Mouse (Mus musculus): ENCODE results near the gene Zfp296.
A peak's percentile ranks its signal among the peaks of the same experiment; 100 is the strongest.

Zfp296 gene

GRCm38 (mm10) chr7:19577141-19577852 lies at the start of gene Zfp296, which contains the start of gene Gemin7:
Gene Zfp296 (plus strand): TSS chr7:19577287.
Gene Gemin7 (minus strand): TSS chr7:19577595.
- DNase-seq (ENCODE audit: low spot score in 2 of 2), result peak; percentile 41 to 61

DNA sequence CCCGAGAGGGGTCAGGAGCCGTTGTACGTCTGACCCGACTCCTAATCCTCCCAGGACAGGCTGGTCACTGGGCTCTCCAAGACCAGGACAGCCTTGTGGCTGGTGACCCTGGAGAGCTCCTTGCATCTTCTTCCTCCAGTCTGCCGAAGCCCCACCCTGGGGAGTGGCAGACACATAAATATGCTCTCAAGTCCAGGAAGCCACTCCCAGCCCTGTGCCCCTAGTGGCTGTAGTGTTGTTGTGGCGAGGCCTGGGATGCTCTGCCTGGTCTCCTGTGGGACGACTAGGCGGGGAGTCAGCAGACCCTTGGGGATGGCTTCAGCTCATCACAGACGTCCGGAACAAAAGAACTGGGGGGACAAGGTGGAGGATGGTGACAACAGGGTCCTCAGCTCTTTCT lies 46.0 kb upstream of the Zfp296 start:
- no peak for DNase-seq (ENCODE audit: low spot score in 2 of 2)

DNA sequence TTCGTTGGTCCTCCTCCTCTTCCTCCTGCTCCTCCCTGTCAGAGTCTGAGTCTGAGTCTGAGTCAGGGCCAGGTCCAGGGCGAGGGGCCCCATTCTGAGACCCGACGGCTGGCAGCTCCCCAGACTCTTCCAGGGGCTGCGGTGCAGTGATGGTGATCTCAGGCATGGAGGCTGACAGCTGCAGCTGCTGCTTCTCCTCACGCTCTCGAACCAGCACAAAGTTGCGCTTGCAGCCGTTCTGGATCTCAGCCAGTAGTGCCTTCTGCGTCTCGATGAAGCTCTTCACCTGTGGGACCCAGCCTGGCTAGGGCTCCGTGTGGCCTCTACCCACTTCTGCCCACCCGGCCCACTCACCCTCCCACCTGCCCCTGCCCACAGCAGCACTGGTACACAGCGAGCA lies 44.8 kb upstream of the Zfp296 start:
- DNase-seq (ENCODE audit: low spot score in 2 of 2), result no peak

- no peak for DNase-seq (ENCODE audit: low spot score in 2 of 2)
Observed at GRCm38 (mm10) chr7:19534676-19535075, 42.4 kb upstream of the Zfp296 start.

DNA sequence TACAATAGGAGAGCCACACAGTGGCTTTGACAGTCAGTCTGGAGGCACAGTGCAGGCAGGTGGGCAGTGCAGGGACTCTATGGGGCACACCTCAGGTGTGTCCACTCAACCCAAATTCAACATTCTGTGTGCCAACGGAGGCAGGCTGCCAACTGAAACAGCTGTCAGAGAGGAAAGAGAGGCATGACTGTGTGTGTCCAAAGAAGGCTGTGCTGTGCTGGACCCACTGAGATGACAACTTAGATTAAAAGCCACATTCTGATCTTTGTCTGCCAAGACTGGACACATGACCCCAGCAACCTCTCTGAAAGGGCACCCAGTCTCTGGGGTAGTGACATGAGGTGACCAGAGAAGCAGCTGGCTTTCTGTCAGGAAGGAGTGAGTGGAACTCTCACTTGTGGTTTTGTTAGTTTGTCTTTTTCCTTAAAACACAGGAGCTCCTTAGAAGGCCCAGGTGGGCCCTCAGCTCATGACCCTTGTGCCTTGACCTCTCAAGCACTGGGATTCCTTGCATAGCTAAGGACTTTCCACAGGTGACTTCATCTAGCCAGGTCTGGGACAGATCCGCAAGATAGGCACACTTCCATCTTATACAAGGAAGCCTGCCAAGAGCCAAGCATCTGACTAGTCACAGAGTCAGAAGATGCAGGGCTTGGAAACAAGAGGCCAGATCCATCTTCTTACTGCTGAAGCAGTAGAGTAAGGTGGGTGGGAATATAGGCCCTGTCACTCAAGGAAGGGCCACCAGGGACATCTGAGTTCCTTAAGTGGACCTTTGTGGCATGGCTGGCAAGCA lies 36.1 kb upstream of the Zfp296 start:
- no peak for DNase-seq (ENCODE audit: low spot score in 2 of 2)

DNA sequence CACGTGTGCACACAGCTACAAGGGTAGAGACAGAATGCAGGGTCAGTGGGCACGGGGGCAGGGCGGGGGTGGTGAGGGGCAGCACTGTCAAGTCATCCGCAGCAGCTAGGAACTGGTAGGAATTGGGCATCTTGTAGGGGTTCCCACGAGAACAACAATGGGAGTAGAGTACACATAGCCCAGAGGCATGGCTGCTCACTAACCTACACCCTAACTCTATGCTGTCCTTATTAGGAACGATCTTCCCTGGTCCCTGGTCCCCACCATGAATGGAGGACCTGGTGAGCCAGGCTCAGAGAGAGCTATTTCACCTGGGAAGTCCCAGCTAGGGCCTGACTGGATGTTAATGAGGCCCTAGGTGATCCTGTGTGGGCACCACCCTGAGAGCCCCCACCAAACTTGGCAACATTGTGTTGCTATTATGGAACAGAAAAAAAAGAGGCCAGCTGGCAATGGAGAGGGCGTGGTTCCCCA lies 35.4 kb upstream of the Zfp296 start:
- DNase-seq (ENCODE audit: low spot score in 2 of 2), result no peak

- DNase-seq (ENCODE audit: low spot score in 2 of 2), result no peak
Observed at GRCm38 (mm10) chr7:19542155-19542691, 34.9 kb upstream of the Zfp296 start.

GRCm38 (mm10) chr7:19543584-19543983 lies 33.5 kb upstream of the Zfp296 start:
- DNase-seq (ENCODE audit: low spot score in 2 of 2), result peak; percentile 21 to 54

DNA sequence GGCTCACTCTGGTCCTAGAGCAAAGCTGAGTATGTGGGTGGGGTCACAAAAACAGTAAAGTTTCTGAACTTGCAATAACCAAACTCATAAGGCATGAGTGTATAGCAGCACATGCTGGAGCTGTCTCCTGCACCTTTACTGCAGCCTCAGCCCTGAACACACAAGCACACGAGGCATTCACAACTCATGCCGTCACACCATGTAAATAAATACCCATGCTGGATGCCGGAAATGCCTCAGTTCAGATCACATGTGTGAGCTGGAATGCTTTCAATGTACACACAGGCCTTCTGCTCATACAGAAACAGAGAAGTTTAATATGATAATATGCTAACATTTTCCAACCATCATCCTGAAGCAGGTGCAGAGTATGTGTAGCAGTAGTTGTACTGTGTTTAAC lies 31.1 kb upstream of the Zfp296 start:
- DNase-seq (ENCODE audit: low spot score in 2 of 2), result no peak

DNA sequence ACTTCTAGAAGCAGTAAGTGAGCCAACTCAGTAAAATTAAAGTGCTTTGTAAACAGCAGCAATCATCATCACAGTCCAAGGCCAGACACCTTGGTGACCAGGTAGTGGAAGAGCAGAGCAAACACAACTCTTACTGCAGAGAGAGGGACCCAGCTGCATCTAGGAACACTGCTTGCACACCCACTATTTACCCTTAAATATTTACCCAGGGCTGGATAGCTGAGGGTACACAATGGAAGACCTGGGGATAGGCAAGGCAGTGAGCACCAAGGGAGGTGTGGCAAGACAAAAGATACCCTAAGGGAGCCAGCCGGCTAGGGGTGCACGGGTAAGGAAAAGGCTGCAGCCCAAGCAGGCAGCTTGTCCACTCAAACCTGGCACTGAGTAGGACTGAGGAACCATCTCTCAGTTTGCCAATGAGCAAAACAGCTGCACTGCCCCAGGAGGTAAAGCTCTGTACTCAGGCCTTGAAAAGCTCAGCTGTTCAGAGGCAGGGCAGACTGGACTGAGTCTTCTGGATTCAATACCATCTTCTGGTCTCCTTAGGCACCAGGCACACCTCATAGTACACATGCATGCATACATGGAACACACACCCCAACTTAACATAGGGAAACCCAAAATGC lies 29.6 kb upstream of the Zfp296 start:
- no peak for DNase-seq (ENCODE audit: low spot score in 2 of 2)

DNA sequence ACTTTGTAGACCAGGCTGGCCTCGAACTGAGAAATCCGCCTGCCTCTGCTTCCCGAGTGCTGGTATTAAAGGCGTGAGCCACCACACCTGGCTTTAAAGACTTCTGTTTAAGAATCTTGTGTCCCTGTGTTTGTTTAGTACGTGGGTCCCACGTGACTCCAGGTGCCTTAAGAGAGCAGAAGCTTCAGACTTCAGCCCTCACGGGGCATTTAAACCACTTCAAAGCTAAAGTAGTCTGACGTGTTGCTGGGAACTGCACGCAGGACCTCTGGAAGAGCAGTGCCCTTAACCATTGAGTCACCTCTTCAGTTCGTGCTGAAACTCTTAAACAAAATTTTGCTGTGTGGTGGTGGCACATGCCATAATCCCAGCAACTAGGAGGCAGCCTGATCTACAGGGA lies 27.7 kb upstream of the Zfp296 start:
- no peak for DNase-seq (ENCODE audit: low spot score in 2 of 2)

DNA sequence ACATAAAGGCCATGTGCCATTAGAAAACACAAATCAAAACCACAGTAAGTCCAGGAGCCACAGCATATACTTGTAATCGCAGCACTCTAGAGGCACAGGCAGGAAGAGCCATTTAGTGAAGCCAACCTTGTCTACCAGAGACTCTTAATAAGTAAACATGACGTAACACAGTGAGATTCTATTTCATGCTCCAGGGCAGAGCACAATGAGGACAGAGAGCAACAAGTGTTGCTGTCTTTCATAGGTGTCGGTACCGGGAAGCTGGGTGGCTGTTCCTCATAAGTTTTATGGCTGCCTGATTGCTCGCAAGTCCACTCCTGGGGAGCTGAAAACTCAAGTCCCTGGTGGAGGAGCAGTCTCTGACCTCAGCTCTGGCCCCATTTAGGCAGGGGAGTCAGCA lies 25.5 kb upstream of the Zfp296 start:
- no peak for DNase-seq (ENCODE audit: low spot score in 2 of 2)

DNA sequence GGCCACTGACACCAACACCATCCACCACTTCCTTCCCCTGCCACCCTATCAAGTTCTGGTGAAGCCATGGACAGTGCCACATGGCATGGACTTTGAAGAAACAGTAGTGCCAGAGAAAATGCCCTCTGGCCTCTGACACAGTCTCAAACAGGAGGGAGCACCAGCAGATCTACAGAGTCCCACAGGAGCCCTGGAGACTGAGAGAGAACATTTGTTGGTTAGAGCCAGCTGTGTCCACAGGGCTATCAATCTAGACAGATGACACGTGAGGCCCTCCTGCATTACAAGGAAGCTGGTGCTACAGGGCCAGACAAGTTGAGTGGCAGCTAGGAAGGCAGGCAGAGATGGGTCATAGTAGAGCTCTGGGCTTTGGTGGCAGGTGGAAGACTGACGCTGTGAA lies 24.6 kb upstream of the Zfp296 start:
- no peak for DNase-seq (ENCODE audit: low spot score in 2 of 2)

DNA sequence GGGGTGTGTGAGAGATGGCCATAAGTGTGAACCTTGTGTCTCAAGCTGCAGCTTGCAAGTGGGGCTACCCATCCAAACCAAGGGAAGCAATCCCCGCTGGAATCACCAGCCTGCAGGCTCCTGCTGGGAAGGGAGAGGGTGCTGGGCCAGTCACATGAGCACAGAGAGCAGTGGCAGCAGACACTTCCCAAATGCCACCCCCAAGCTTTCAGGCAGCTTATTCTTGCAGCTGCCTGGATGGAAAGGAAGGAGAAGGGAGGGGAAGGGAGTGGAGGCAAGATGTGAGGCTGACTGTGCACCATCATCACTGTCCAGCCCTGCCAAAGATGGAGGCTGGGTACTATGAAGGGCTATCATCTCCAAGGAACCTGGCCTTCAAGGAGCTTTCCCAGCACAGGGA lies 22.9 kb upstream of the Zfp296 start:
- no peak for DNase-seq (ENCODE audit: low spot score in 2 of 2)

DNA sequence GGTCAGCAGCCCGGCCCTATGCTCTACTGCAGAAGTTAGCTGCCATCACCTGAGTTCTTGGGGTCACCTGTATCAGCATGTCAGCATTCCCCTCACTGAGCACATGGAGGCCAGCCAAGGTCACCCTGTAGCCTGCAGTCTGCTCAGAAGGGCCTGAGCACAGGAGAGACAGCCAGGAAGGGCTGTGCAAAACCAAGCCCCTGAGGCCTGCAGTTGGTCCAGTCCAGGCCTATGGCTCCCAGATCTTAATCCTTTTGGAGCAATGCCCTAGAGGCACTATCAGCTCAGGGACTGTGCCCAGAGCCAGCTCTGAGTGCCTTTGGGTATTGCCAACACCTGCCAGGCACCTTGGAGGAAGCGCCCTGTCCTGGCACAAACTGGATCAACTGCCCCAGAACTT lies 20.0 kb upstream of the Zfp296 start:
- DNase-seq (ENCODE audit: low spot score in 2 of 2), result no peak

DNA sequence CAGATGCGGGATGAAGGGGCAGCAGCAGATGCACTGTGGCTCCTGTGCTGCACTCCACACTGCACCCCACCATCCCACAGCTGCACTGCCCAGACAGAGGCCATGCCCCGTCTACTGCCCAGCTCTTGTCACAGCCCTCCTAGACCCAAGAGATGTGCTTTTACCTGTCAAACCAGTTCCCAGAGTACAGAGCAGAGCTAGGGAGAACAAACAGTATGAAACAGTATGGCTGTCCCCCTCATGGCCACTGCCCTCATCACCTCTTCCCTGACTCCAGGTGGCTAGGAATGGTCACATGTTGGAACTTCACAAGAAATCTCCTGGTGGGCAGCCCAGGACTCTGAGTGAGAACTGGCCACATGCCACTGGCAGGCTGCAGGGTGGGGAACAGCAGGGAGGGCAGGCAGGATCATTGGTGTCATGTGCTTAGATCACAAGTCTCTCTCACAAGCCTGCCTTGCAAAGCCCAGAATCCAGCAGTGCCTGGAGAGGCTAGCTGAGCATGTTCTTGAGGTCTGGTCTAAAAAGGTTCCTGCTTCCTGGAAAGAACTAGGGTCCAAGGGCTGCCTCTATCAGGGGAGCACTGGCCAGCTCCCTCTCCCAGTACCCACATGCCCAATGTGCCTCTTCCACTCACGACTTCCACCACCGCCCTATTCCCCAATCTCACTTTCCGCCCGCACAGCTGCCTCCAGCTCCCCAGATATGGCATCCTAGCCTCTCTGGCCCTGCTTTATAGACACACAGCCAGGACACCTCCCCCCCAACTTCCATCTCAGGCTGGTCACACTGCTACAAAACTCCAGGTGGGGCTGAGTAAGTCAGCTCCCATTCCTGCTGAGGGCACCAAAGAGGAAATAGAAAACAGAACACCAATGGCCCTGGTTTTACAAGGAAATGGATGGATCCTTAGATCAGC lies 18.8 kb upstream of the Zfp296 start:
- DNase-seq (ENCODE audit: low spot score in 2 of 2), result no peak

- peak in 1 of 2 experiments; percentile 23 for DNase-seq (ENCODE audit: low spot score in 2 of 2)
Observed at GRCm38 (mm10) chr7:19558965-19559364, 18.1 kb upstream of the Zfp296 start.

GRCm38 (mm10) chr7:19560491-19561260 lies 16.4 kb upstream of the Zfp296 start:
- peak; percentile 13 to 38 for DNase-seq (ENCODE audit: low spot score in 2 of 2)

GRCm38 (mm10) chr7:19561431-19561764 lies 15.7 kb upstream of the Zfp296 start:
- peak in 1 of 2 experiments; percentile 13 for DNase-seq (ENCODE audit: low spot score in 2 of 2)

All from natural killer cell, adult 2 months (primary cell).